Mouse (Mus musculus): ENCODE measurements around the gene Gm49383.
A peak's percentile ranks its signal among the peaks of the same experiment; 100 is the strongest.

Gm49383 gene

GRCm38 (mm10) chr12:69211057-69211456 is 14.2 kb upstream of the Gm49383 start:
- peak; percentile 32 for DNase-seq (ENCODE audit: low read depth, low spot score)
- no peaks in the 10 kb centered on the region; the same call in 1 of the 2 replicates for H3K36me3 ChIP-seq (ENCODE audit: control insufficient read depth, insufficient read depth, low read length, poor library complexity, severe bottlenecking)
- H3K27me3 ChIP-seq (ENCODE audit: control insufficient read depth, insufficient read depth, low read length, poor library complexity, severe bottlenecking), result no peaks in the 10 kb centered on the region

- no peaks in the 10 kb centered on the region; the same call in 1 of the 2 replicates for H3K36me3 ChIP-seq (ENCODE audit: control insufficient read depth, insufficient read depth, low read length, poor library complexity, severe bottlenecking)
- H3K27me3 ChIP-seq (ENCODE audit: control insufficient read depth, insufficient read depth, low read length, poor library complexity, severe bottlenecking), result no peaks in the 10 kb centered on the region
- no peak for DNase-seq (ENCODE audit: low read depth, low spot score)
Measured at GRCm38 (mm10) chr12:69210056-69210979, 13.4 kb upstream of the Gm49383 start.

- DNase-seq (ENCODE audit: low read depth, low spot score), result peak; percentile 30
- Histone ChIP-seq H3K36me3 (ENCODE audit: control insufficient read depth, insufficient read depth, low read length, poor library complexity, severe bottlenecking) (no peaks in the 10 kb centered on the region; the same call in 1 of the 2 replicates), H3K27me3 (ENCODE audit: control insufficient read depth, insufficient read depth, low read length, poor library complexity, severe bottlenecking) (no peaks in the 10 kb centered on the region)
Measured at GRCm38 (mm10) chr12:69208520-69208919, 11.6 kb upstream of the Gm49383 start.

DNA sequence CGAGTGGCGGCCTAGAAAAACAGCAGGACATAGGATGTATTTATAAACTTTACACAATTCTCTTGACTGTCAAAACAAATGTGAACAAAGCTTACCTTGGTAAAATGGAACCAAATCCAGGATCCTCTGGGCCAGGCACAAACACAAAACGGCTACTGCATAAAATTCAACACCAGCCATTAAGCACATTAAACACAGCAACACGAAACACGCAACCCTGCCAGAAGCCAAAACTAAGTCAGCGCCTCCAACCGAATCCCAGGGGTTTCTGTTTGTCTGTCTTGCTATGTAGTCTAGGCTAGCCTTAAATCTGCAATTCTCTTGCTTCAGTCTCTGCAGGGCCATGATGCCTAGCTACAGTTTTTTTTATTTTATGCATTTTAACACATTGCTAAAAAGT is 11.0 kb upstream of the Gm49383 start:
- H3K27me3 ChIP-seq (ENCODE audit: control insufficient read depth, insufficient read depth, low read length, poor library complexity, severe bottlenecking), result no peaks in the 10 kb centered on the region
- no peak for DNase-seq (ENCODE audit: low read depth, low spot score)

DNA sequence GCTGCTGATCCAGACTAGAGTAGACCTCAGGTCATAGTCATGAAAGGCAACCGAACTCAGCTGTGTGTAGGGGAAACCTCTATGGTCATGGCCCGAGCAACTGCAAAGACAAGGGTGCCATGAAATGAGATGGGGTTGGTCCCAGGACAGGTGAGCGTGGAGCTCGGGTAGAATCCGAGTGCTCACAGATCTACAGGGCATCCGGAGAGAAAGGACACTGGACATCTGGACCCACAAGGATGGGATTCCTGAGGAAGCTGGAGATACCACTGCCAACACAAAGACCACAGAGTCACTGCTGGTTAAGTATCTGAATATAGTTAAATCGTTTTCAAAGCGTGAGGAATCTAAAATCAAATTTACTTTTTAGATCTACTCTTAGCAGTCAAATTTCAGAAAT is 10.5 kb upstream of the Gm49383 start:
- Histone ChIP-seq H3K36me3 (ENCODE audit: control insufficient read depth, insufficient read depth, low read length, poor library complexity, severe bottlenecking) (no peaks in the 10 kb centered on the region; the same call in 1 of the 2 replicates), H3K27me3 (ENCODE audit: control insufficient read depth, insufficient read depth, low read length, poor library complexity, severe bottlenecking) (no peaks in the 10 kb centered on the region)
- DNase-seq (ENCODE audit: low read depth, low spot score), result no peak

More for the DNA sequence above, 11.0 kb upstream of the Gm49383 start:
- H3K36me3 ChIP-seq (ENCODE audit: control insufficient read depth, insufficient read depth, low read length, poor library complexity, severe bottlenecking), result no peaks in the 10 kb centered on the region; the same call in 1 of the 2 replicates

DNA sequence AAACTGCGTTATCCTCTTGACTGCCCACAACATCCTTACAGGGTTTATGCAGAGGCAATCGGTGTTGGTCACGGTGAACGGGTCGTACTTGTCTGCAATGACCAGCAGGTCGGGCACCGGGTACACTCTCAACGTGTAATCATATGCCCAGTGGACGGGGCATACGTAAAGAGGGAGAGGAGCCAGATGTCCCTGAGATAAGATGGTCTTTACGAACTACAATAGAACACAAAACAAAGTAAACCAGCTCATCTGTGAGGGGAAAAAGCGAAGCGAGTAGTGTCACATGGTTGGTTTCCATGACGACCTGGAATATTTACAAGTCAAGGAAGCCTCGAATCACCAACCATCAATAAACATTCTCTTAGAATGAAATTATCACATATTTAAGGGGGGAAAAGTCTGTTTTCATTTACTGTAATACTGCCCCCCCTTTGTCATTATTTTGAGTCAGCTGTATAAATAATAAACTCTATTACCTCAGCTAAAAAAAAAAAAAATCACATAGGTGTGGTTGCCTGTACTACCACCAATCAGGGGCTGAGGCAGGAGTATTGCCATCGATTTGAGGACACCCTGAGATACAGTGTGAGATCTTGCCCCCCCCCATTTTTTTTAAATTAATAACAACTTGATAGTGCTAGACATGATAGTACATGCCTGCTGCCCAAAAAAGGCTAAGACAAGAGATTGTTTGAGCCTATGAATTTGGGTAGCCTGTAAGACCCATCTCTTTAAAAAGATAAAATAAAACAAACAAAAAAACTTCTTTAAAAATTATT is 7.3 kb upstream of the Gm49383 start, which contains the start of gene Gm49384:
Gm49384 (minus strand) TSS at position 216 of the 782 bp plus-strand sequence.
- peak; percentile 56 for DNase-seq (ENCODE audit: low read depth, low spot score)
- H3K36me3 ChIP-seq (ENCODE audit: control insufficient read depth, insufficient read depth, low read length, poor library complexity, severe bottlenecking), result no peaks in the 10 kb centered on the region; the same call in 1 of the 2 replicates

GRCm38 (mm10) chr12:69198985-69199384 is 2.1 kb upstream of the Gm49383 start:
- Histone ChIP-seq H3K36me3 (ENCODE audit: control insufficient read depth, insufficient read depth, low read length, poor library complexity, severe bottlenecking) (no peaks in the 10 kb centered on the region), H3K27me3 (ENCODE audit: control insufficient read depth, insufficient read depth, low read length, poor library complexity, severe bottlenecking) (no peaks in the 10 kb centered on the region)
- no peak for DNase-seq (ENCODE audit: low read depth, low spot score)

More for the DNA sequence above, 7.3 kb upstream of the Gm49383 start, which contains the start of gene Gm49384:
- H3K27me3 ChIP-seq (ENCODE audit: control insufficient read depth, insufficient read depth, low read length, poor library complexity, severe bottlenecking), result no peaks in the 10 kb centered on the region

DNA sequence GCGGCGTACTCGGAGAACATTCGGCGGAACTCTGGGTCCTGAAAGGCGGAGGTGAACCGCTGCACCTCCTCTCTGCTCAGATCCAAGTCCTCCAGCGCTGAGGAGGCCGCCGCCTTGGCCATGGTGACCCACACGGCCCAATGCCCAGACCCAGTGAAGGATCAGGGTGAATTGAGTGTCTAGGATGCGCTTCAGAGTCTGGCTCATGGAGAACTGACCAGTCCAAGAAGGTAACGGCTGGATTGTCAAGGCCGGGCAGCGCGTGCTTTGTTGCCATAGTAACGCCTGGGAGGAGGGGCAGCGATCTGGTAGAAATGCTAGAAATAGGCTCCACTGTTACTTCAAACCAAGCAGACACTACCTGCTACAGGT is 1.2 kb upstream of the Gm49383 start, which contains the start of gene Dnaaf2:
Dnaaf2 (minus strand) TSS at position 266 of the 372 bp plus-strand sequence.
- H3K27me3 ChIP-seq (ENCODE audit: control insufficient read depth, insufficient read depth, low read length, poor library complexity, severe bottlenecking), result no peaks in the 10 kb centered on the region
- DNase-seq (ENCODE audit: low read depth, low spot score), result peak; percentile 62
- H3K36me3 ChIP-seq (ENCODE audit: control insufficient read depth, insufficient read depth, low read length, poor library complexity, severe bottlenecking), result no peaks in the 10 kb centered on the region

GRCm38 (mm10) chr12:69197378-69198163 is 667 bp upstream of the Gm49383 start:
- peak; percentile 64 for DNase-seq (ENCODE audit: low read depth, low spot score)
- Histone ChIP-seq H3K27me3 (ENCODE audit: control insufficient read depth, insufficient read depth, low read length, poor library complexity, severe bottlenecking) (no peaks in the 10 kb centered on the region), H3K36me3 (ENCODE audit: control insufficient read depth, insufficient read depth, low read length, poor library complexity, severe bottlenecking) (no peaks in the 10 kb centered on the region)

GRCm38 (mm10) chr12:69192637-69193036 is 4.3 kb downstream of the Gm49383 start:
- H3K27me3 ChIP-seq (ENCODE audit: control insufficient read depth, insufficient read depth, low read length, poor library complexity, severe bottlenecking), result no peaks in the 10 kb centered on the region
- H3K36me3 ChIP-seq (ENCODE audit: control insufficient read depth, insufficient read depth, low read length, poor library complexity, severe bottlenecking), result 0 out of 2 replicates have a peak, but pooled peaks cover 2% of the 10 kb centered on the region
- no peak for DNase-seq (ENCODE audit: low read depth, low spot score)

GRCm38 (mm10) chr12:69191396-69191795 is 5.5 kb downstream of the Gm49383 start:
- H3K27me3 ChIP-seq (ENCODE audit: control insufficient read depth, insufficient read depth, low read length, poor library complexity, severe bottlenecking), result no peaks in the 10 kb centered on the region
- no peak for DNase-seq (ENCODE audit: low read depth, low spot score)
- 0 out of 2 replicates have a peak, but pooled peaks cover 2% of the 10 kb centered on the region for H3K36me3 ChIP-seq (ENCODE audit: control insufficient read depth, insufficient read depth, low read length, poor library complexity, severe bottlenecking)

DNA sequence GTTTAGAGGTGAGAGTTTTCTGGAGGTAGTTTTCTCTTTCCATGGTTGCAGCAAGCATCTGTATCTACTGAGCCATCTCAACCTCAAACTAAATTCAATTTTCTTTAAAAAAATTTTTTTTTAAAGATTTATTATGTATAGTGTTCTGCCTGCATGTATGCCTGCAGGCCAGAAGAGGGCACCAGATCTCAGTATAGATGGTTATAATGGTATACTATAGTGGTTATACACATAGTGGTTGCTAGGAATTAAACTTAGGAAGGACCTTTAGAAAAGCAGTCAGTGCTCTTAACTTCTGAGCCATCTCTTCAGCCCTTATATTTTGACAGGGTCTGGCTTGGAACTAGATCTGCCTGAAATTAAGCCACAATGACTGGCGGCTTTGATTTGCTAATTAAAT is 6.4 kb downstream of the Gm49383 start:
- DNase-seq (ENCODE audit: low read depth, low spot score), result peak; percentile 29
- H3K27me3 ChIP-seq (ENCODE audit: control insufficient read depth, insufficient read depth, low read length, poor library complexity, severe bottlenecking), result no peaks in the 10 kb centered on the region
- 0 out of 2 replicates have a peak, but pooled peaks cover 2% of the 10 kb centered on the region for H3K36me3 ChIP-seq (ENCODE audit: control insufficient read depth, insufficient read depth, low read length, poor library complexity, severe bottlenecking)

DNA sequence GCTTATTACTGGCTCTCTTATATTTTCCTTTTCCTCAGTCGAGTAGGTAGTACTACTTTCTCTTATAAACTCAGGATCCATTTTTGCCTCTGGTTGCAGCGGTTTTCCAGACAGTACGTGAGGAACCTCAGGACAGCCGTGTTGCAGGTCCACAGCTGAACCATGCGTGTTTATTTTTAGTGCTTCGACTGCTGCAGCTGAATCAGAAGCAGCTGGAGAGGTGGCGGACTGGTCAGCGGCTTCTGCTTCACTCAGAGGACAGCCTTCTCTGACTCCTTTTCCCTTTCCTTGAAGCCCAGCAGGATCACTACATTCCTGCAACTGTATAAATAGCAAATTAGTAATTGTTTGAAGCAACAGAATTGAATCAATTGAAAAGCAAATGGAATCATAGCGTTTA is 6.8 kb downstream of the Gm49383 start:
- DNase-seq (ENCODE audit: low read depth, low spot score), result no peak
- Histone ChIP-seq H3K27me3 (ENCODE audit: control insufficient read depth, insufficient read depth, low read length, poor library complexity, severe bottlenecking) (no peaks in the 10 kb centered on the region), H3K36me3 (ENCODE audit: control insufficient read depth, insufficient read depth, low read length, poor library complexity, severe bottlenecking) (0 out of 2 replicates have a peak, but pooled peaks cover 2% of the 10 kb centered on the region)
